Mouse (Mus musculus) c-Kit-positive CD71-positive TER-119-positive erythroid progenitor cells, embryonic 14.5 days (primary cell): ENCODE results near the gene Pak2.
"Not testable (repeated sequence)": the region's sequence is repeated elsewhere in the genome, so short reads cannot be mapped to it uniquely, and the experiment has no call there.

Experiments used
- DNase-seq: peaks from one replicate; pipeline ENCODE4 v3.0.0-alpha.2; 2013; ENCODE audit warnings: low spot score

The Pak2 gene

GRCm38 (mm10) chr16:32078991-32079511, at the start of gene Pak2:
TSS of gene Pak2 (minus strand) at chr16:32079342.
- DNase-seq, result peak; percentile 86

- DNase-seq, result no peak
These were observed 47.9 kb upstream of the Pak2 start for GRCm38 (mm10) chr16:32127046-32127445.

- DNase-seq, result no peak
These were observed 46.2 kb upstream of the Pak2 start for GRCm38 (mm10) chr16:32125364-32125763.

DNA sequence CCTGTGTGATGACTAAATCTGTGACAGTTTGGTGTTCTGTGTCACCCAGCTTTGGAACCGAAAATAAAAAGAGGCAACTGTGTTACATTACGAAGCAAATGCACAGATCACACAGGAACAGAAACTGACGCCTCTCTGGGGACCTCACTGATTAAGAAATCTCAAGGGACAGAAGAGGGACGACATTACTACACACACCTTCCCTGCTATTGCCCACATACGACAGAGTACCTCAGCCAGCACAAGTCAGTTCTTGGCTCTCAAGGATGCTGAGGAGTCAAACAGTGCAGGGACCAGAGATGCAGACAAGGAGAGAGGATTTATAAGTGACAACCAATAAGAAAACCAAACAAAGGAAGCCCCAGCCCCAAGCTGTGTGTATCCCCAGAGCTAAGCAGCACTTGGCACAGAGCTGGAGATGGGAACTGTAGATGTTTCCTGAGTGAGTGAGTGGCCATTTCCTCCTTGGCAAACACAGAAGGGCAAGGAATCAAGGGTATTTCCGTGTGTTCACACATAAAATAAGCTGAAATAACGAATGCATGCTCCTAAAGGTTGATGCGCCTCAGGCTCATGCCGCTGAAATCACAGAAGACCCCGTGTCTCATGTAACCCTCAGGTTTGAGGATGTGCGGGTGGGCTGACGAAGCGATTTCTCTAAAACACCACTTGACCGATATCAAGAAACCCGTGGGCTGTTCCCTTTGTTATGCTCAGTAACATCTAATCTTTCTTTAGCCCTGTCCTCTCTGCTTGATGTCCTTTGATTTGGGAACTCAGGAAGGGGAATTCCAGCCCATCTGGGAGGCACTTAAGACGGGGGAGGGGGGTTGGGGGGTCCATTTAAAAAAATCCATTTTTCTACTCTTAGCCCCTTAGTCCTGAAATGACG, 45.5 kb upstream of the Pak2 start:
- no peak for DNase-seq

DNA sequence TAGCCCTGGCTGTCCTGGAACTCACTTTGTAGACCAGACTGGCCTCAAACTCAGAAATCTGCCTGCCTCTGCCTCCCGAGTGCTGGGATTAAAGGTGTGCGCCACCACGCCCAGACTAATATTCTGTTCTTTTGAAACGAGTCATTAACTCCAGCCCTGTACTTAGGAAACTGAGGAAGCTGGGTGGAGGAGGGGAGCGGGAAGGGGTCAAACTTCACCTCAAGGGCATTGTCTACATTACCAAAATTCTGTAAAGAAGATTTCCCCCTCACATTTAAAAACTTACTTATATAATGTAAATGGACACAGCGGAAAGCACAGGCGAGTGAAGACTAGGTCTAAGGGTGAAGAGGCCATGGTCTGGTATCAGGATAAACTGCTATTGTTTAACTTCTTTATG, 44.9 kb upstream of the Pak2 start:
- no peak for DNase-seq

- no peak for DNase-seq
These were observed 41.3 kb upstream of the Pak2 start for GRCm38 (mm10) chr16:32120454-32120853.

DNA sequence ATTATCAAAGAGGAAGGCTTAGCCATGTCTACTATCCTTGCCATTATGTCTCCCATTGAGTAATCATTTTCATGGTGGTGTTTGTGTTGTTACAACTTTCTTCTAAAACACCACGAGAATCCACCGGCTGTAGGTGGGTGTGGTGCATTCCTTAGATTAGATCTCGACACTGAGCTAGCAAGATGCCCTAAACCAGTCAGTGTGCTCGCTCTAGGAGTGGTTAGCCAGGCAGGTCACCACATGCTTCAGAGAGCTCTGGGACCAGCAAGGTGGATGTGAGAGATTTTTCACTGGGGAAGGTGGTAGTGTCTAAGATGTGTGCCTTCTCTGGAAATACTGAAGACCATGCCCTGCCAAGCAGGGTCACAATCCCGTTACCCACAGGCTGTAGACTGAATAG, 37.0 kb upstream of the Pak2 start:
- DNase-seq, result no peak

DNA sequence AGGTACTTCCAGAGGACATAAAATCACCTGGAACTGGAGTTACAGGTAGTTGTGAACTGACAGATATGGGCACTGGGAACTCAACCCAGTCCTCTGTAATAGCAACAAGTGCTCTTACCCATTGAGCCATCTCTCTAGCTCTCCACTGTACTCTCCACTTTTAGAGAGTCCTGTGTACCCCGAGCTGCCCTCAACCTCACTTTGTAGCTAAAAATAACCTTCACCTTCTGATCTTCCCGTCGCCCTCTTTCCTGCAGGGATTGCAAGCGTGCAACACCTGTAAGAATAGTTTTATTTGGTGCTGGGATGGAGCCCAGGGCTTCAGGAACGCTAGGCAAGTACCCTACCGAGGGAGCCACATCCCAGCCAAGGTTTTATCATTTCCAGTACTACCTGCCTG, 36.6 kb upstream of the Pak2 start:
- DNase-seq, result no peak

DNA sequence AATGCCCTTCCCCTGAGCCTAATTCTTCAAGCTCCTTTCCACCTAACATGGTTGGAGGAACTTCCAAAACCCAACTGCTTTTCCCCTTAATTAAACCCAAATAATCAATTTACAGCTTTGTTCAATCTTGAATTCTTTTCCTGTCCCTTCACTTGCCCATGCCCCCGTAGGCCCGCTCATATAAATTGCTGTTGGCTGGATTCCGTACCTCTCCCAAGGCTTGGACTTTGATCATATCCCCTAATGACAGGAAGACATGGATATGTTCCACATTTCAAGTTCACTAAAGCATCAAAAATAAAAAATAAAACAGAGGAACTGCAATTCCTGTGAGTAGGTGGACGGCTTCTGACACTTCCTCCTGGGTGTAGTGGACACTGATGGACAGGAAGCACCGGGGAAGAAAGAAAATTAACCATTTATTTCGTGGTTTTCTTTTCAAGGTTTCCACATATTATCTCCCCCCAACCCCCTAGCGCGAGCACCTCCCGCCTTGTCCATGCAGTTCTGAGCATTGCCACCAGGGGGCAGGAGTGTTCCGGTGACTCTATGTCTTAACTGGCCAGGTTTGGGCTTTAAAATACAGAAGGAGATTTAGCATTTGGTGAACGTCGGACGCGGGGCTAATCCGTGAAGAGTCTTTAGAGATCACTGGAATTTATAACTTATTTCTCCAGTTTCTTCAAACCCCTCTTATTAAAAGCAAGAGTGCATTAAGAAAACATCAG, 36.0 kb upstream of the Pak2 start:
- peak; percentile 80 for DNase-seq

- no peak for DNase-seq
These were observed 35.3 kb upstream of the Pak2 start for GRCm38 (mm10) chr16:32114406-32114805.

DNA sequence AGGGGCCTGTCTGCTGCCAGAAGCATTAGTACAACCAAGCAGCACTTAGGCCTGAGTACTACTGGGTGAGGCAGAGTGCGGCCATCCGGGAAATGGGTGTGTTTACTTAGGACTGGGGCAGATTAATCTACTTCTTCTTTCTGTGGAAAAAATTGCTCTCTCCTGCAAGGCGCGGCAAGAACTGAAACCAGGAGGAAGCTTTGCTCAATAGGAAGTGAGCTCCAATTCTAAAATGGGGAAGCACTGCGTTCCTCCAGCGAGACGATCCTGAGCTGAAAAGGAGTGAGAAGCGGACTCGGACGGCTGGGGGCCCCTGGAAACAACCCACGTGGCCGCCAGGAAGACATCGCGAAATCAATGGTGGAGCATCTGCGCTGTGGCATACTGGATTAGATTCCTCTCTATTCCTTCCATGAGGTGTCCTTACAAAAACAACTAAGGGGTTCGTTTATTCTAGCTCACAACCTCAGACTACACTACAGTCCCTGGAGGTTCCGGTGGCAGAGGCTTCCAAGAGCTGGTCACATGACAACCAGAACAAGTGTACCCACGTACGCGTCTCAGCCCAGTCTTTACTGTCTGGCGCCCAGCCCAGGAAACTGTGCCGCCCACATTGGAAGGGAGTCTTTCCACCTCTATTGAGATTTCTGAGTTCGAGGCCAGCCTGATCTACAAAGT, 34.5 kb upstream of the Pak2 start:
- DNase-seq, result peak; percentile 66

GRCm38 (mm10) chr16:32110951-32111699, 32.0 kb upstream of the Pak2 start:
- DNase-seq, result no peak

- no peak for DNase-seq
These were observed 29.4 kb upstream of the Pak2 start for GRCm38 (mm10) chr16:32108578-32108977.

- DNase-seq, result no peak
These were observed 29.0 kb upstream of the Pak2 start for GRCm38 (mm10) chr16:32108170-32108569.

- DNase-seq, result no peak
These were observed 28.4 kb upstream of the Pak2 start for GRCm38 (mm10) chr16:32107342-32108045.

- DNase-seq, result no peak
These were observed 26.6 kb upstream of the Pak2 start for GRCm38 (mm10) chr16:32105698-32106097.

- DNase-seq, result no peak
These were observed 23.2 kb upstream of the Pak2 start for GRCm38 (mm10) chr16:32102295-32102694.

DNA sequence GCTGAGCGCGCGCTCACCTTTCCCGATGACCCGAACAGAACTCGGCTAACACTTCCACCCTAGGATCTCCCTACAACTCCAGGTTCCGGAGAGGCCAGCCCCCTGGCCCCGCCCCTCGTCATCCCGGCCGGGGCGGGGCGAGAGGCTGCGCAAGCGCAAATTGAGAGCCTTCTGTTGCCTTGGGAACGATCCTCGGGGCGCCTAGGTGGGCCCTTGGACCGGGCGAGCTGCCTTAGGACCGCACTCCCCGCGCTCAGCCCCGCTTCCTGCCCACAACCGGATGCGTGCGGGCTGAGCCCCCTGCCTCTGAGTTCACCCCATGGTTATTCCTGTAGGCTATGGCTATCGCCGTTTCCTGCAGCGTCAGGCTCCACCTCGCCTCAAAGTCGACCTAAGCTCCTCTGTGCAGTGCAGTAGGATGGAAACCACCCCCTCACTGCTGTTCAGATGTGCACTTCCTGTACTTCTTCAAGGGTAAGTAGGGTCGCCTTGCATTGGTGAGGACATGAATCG, 20.6 kb upstream of the Pak2 start, which contains the start of the genes Pigx and Cep19:
Pigx (minus strand) TSS at position 103 of the 513 bp plus-strand sequence.
Cep19 (plus strand) TSS at position 163 of the 513 bp plus-strand sequence.
- peak; percentile 86 for DNase-seq

- DNase-seq, result no peak
These were observed 19.9 kb upstream of the Pak2 start for GRCm38 (mm10) chr16:32098897-32099637.

DNA sequence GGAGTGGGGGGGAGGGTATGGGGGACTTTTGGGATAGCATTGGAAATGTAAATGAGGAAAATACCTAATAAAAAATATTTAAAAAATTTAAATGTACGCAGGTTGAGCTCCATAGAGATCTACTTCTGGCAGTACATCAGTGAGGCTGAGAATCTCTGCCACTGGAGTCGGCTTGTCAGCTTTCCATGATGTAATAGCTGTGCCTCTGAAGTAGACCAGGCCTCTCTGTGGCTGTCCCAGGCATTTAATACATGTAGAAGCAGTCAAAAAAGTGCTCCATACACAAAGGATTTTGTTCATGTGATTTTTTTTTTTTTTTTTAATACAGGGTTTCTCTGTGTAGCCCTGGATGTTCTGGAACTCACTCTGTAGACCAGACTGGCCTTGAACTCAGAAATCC, 18.6 kb upstream of the Pak2 start:
- not testable (repeated sequence) for DNase-seq
